Mouse (Mus musculus) embryonic facial prominence, embryonic 10.5 days (tissue): ENCODE data around the gene Amacr. TPM values are rescaled to one million over a fixed set of nuclear protein-coding genes. Genes with fewer than 3 reads are reported as not detected.
A peak's percentile ranks its signal among the peaks of the same experiment; 100 is the strongest.
"Not testable (repeated sequence)": the region's sequence is repeated elsewhere in the genome, so short reads cannot be mapped to it uniquely, and the experiment has no call there.

Source experiments
- DNase-seq: peaks from one replicate; pipeline ENCODE4 v3.0.0-alpha.2; 2017; ENCODE audit warnings: low spot score
- H3K27ac ChIP-seq: fragments of 300-500 bp; sonication (generic); replicated peaks from 2 replicates; pipeline ENCODE4 v1.5.1; 2016; ENCODE audit warnings: mild to moderate bottlenecking
- H3K27me3 ChIP-seq: fragments of 300-500 bp; sonication (generic); replicated peaks from 2 replicates; pipeline ENCODE4 v1.6.1; 2016; ENCODE audit warnings: low read depth, mild to moderate bottlenecking; ENCODE audit not compliant: poor library complexity, severe bottlenecking
- H3K36me3 ChIP-seq: fragments of 300-500 bp; sonication (generic); replicated peaks from 2 replicates; pipeline ENCODE4 v1.6.1; 2016; ENCODE audit warnings: mild to moderate bottlenecking, moderate library complexity
- H3K4me1 ChIP-seq: fragments of 300-500 bp; sonication (generic); 2 replicates; pipeline ENCODE4 v1.6.1; 2016
- H3K4me3 ChIP-seq: fragments of 300-500 bp; sonication (generic); 2 replicates; pipeline ENCODE4 v1.5.1; 2016; ENCODE audit warnings: mild to moderate bottlenecking, moderate library complexity
- H3K9me3 ChIP-seq: fragments of 300-500 bp; sonication (generic); 2 replicates; pipeline ENCODE4 v1.6.1; 2016; ENCODE audit warnings: mild to moderate bottlenecking
- WGBS: fragments of 180-500 bp; shearing (Covaris S2); methylation state at CpG from one replicate; pipeline ENCODE4 v1.1.7; 2016; 5-methylcytosine and 5-hydroxymethylcytosine counted together
- polyA plus RNA-seq: library from polyadenylated mRNA; unstranded; fragments of >200 nt; fragmentation: Nextera tagmentation; extraction: Ambion mirVana; gene quantifications from 2 replicates; pipeline ENCODE4 v1.2.1, GENCODE M21; 2016

Gene Amacr
- polyA plus RNA-seq, 1 experiment from 2014 or later: 14.7 TPM

DNA sequence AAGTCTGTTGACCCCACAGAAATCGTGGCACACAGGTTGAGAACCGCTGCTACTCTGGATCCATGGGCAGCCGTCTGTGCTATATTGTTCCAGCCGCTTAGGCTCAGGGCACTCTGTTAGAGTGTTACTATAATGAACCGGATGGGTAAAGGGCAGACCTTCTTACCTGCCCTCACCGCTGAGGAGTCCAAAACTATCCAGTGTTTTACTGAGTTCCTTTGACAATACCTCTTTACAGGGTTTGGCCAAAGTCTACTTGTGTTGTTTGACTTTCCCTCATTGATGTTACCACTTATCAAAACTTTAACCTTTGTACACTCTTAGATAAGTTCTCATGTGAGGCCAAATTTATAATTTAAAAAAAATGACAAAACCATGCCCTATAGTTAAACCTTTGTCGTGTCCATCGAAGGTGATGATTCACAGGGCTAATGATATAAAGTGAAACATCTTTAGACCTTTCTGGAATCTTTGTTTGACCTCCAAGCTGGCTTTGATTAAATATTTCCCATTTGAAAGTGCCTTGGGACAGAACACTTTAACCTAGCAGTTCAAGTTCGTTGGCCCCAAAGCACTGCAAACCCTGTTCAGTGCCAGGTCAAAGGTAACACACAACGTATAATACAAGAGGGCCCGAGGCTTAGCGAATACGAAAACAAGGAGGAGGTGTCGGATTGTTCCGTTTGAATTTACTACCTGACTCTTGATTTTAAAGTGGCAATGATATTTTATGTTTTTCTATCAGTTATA lies 22.1 kb upstream of the Amacr start:
- H3K4me1 ChIP-seq: no peaks in the 10 kb centered on the region
- no peak overlapping the region for H3K27ac ChIP-seq
- no peaks in the 10 kb centered on the region for H3K27me3 ChIP-seq
- no peaks in the 10 kb centered on the region for H3K36me3 ChIP-seq
- 81% methylated on average over 15 of the region's 15 CpGs for WGBS
- DNase-seq: no peak
- no peaks in the 10 kb centered on the region for H3K9me3 ChIP-seq
- H3K4me3 ChIP-seq: no peak overlapping the region

DNA sequence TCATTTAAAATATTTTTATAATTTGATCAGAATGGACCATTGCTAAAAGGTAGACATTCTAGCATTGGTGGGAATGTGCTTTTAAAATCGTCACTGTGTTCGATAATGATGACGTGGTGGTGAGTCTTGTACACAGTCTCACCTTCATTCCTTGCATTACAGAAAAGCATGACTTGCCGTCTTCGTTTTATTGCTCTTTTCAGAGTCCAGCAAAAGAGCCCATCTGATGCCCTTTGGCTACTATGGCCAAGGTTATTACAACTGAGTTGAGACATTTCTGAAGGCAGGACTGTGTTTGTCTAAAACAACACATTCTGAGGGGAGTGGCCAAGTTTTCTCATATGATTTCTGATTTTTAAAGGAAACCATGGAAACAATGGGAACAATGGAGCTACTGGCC lies 21.3 kb upstream of the Amacr start:
- Histone ChIP-seq H3K4me1 (no peaks in the 10 kb centered on the region), H3K27me3 (no peaks in the 10 kb centered on the region), H3K27ac (no peak overlapping the region), H3K9me3 (no peaks in the 10 kb centered on the region), H3K36me3 (no peaks in the 10 kb centered on the region), H3K4me3 (no peak overlapping the region)
- no peak for DNase-seq
- WGBS: 90% methylated on average over 5 of the region's 5 CpGs

DNA sequence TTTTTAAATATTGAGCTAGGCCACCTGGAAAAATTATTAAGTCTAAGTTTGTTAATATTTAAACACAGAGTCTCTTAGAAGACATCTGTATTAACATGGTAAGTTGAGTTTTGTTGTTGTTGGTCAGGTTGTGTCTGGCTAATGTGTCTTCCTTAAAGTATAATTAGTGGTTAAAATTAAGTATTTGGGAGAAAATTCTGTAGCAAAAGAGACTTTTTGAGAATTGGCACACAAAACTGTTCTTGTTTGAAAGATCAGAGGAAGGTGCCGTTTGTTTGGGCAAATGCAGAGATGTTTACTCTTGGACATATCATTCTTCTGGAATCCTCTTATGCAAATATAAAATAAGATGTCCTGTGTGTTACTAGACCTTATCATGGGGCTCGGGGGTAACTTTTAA lies 19.0 kb upstream of the Amacr start:
- H3K27ac ChIP-seq: no peak overlapping the region
- no peaks in the 10 kb centered on the region for H3K36me3 ChIP-seq
- no peak for DNase-seq
- H3K4me1 ChIP-seq: no peaks in the 10 kb centered on the region
- no peak overlapping the region for H3K4me3 ChIP-seq
- WGBS: 88% methylated on average over 2 of the region's 2 CpGs
- no peaks in the 10 kb centered on the region for H3K27me3 ChIP-seq
- H3K9me3 ChIP-seq: no peaks in the 10 kb centered on the region

GRCm38 (mm10) chr15:10969439-10969838 lies 12.1 kb upstream of the Amacr start:
- no peaks in the 10 kb centered on the region for H3K36me3 ChIP-seq
- no peaks in the 10 kb centered on the region for H3K9me3 ChIP-seq
- H3K4me1 ChIP-seq: no peaks in the 10 kb centered on the region
- WGBS: 75% methylated on average over 3 of the region's 3 CpGs
- no peak overlapping the region for H3K27ac ChIP-seq
- H3K4me3 ChIP-seq: no peak overlapping the region
- no peak for DNase-seq
- no peaks in the 10 kb centered on the region for H3K27me3 ChIP-seq

DNA sequence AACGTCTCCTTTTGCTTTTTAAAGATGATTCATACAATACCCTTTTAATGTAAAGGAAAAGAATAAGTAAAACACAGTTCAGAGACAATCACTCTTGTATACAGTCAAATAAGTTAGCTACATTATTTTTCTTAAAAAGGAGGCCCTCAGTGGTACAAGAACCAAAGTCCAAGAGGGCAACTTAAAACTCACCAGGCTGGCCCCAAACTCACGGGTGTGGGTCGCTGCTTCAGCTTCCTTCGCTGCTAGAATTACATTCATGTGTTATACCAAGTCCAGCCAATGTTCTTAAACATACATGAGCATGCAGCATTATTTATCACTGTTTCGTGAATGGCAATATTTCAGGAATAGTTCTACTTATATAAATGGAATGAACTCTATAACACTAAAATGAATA lies 10.8 kb upstream of the Amacr start:
- Histone ChIP-seq H3K9me3 (no peaks in the 10 kb centered on the region), H3K27me3 (no peaks in the 10 kb centered on the region), H3K36me3 (no peaks in the 10 kb centered on the region), H3K4me1 (no peaks in the 10 kb centered on the region), H3K27ac (no peak overlapping the region), H3K4me3 (no peak overlapping the region)
- DNase-seq: no peak
- WGBS: 88% methylated on average over 5 of the region's 5 CpGs

DNA sequence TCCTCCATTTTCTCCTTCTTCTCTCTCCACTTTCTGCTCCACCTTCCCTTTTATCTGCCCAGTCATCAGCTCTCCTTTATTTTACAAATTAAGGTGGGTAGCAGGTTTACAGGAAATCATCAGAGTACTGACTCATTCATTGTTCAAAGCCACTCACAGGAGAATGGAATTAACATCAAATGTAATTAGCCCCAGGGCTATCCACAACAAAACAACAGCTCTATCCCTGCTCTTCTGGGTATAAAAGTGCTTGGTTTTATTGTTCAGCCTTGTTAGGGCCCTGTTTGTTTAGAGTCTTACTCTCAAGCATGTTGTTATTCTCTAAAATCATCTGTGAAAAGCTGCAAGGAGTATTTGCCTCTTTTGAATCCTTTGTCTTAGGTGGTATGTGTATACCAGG lies 4.4 kb upstream of the Amacr start:
- H3K4me3 ChIP-seq: no peak overlapping the region
- no peaks in the 10 kb centered on the region for H3K36me3 ChIP-seq
- H3K27ac ChIP-seq: no peak overlapping the region
- H3K9me3 ChIP-seq: no peaks in the 10 kb centered on the region
- DNase-seq: no peak
- no peaks in the 10 kb centered on the region for H3K27me3 ChIP-seq
- H3K4me1 ChIP-seq: peaks cover 7% of the 10 kb centered on the region

DNA sequence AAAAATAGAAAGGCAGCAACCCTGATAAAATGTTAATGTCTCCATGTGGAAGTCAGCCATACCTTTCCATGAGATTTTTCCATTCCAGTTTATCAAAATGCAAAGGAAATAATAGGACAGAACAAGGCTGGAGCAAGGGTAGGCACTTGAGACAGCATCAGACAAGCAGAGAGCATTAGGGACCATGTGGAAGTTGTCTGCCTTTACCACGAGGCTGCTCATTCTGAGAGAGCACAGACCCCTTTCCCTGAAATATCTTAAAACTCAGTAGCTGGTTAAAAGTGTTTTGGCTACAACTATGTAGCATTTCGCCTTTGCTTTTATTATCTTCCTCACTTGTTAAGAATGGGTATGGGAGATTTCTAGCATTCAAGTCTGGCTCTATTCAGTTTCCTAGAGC lies 844 bp upstream of the Amacr start:
- no peak for DNase-seq
- no peak overlapping the region for H3K27ac ChIP-seq
- peak overlapping the region; percentile 79; the same call in 1 of the 2 replicates for H3K4me3 ChIP-seq
- H3K36me3 ChIP-seq: no peaks in the 10 kb centered on the region; the same call in 1 of the 2 replicates
- no peaks in the 10 kb centered on the region for H3K9me3 ChIP-seq
- peaks cover 11% of the 10 kb centered on the region for H3K4me1 ChIP-seq
- H3K27me3 ChIP-seq: no peaks in the 10 kb centered on the region
- 75% methylated on average over 2 of the region's 2 CpGs for WGBS

DNA sequence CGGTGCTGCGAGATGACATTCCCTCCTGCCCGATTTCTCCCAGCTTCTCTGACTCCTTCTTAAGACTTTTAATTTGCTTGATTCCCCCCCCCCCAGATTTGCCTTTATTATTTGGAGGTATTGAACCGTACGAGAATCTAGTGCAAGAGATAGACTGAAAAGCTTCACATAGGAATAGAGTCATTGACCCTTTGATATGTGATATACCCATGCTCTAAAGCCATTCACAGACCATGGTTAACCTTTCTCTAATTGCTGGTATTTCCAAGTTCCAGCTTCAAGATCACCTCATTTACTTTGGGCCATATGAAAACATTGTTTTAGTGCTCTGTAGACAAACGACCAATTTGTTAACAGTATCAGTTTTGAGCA lies 494 bp downstream of the Amacr start:
- Histone ChIP-seq H3K9me3 (no peaks in the 10 kb centered on the region), H3K4me1 (peaks cover 11% of the 10 kb centered on the region), H3K36me3 (peaks cover 3% of the 10 kb centered on the region), H3K27ac (peak overlapping the region; percentile 94), H3K4me3 (peak overlapping the region; percentile 79), H3K27me3 (no peaks in the 10 kb centered on the region)
- DNase-seq: no peak
- 8% methylated on average over 6 of the region's 6 CpGs for WGBS

DNA sequence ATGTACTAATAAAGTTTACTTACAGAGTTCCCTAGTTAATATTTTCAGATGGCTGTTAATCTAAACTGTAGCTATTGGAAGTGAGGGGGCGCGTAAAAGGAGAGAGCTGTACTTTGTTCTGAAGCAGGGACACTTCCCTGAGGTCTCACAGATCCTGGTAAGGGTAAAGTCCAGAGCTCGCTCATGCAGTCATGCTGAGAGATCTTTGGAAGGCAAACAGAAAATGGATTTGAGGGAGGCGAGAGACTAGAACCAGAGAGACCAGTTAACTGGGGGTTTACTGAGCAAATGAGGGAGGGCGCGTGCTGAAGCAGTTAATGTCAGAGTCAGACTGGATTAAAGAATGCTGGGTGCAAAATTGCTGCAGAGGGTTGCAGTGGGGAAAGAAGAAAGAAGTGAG lies 4.2 kb downstream of the Amacr start:
- peaks cover 15% of the 10 kb centered on the region for H3K36me3 ChIP-seq
- 80% methylated on average over 6 of the region's 6 CpGs for WGBS
- H3K4me1 ChIP-seq: peaks cover 11% of the 10 kb centered on the region
- H3K4me3 ChIP-seq: no peak overlapping the region
- no peaks in the 10 kb centered on the region for H3K9me3 ChIP-seq
- no peaks in the 10 kb centered on the region for H3K27me3 ChIP-seq
- H3K27ac ChIP-seq: no peak overlapping the region
- no peak for DNase-seq

DNA sequence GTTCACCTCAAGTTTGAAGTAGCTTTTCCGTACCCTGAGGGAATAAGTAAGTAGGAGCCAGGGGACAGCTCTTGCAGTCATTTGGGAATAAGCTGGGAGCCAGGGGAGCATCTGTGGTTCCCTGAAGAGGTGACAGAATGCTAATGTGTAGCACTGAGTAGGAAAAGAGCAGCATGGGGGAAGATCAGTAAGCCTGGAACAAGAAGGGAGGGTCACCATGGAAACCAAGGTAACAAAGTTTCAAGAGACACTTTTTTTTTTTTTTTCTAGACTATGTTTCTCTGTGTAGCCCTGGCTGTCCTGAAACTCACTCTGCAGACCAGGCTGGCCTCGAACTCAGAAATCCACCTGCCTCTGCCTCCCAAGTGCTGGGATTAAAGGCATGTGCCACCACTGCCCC lies 4.9 kb downstream of the Amacr start:
- 77% methylated on average over 2 of the region's 2 CpGs for WGBS
- H3K27me3 ChIP-seq, DNase-seq, H3K9me3 ChIP-seq, H3K27ac ChIP-seq, H3K4me1 ChIP-seq, H3K4me3 ChIP-seq: not testable (repeated sequence)
- H3K36me3 ChIP-seq: peaks cover 15% of the 10 kb centered on the region

DNA sequence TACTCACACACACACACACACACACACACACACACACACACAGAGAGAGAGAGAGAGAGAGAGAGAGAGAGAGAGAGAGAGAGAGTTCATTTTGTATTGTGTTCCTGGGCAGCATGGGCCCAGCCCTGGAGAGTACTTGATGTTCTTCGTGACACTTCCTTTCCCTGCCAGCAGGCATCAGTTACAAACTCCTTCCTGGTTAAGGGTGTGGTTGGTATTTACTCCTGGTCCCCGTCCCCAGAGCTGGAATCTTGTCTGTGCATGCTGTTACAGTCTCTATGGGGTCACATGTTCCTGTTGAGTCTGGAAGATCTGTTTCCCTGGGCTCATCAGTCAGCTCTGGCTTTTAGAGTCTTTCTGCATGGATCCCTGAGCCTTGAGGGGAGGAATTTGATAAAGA lies 8.9 kb downstream of the Amacr start:
- H3K27me3 ChIP-seq: no peaks in the 10 kb centered on the region
- H3K4me3 ChIP-seq: no peak overlapping the region
- H3K9me3 ChIP-seq: no peaks in the 10 kb centered on the region
- H3K36me3 ChIP-seq: peaks cover 21% of the 10 kb centered on the region
- no peak overlapping the region for H3K27ac ChIP-seq
- no peaks in the 10 kb centered on the region for H3K4me1 ChIP-seq
- DNase-seq: no peak
- 48% methylated on average over 2 of the region's 2 CpGs for WGBS

- WGBS: 93% methylated on average over 1 of the region's 1 CpGs
- H3K36me3 ChIP-seq: peaks cover 26% of the 10 kb centered on the region
- H3K27me3 ChIP-seq: no peaks in the 10 kb centered on the region
- H3K9me3 ChIP-seq: no peaks in the 10 kb centered on the region
- no peak overlapping the region for H3K4me3 ChIP-seq
- H3K27ac ChIP-seq: no peak overlapping the region
- DNase-seq: no peak
- H3K4me1 ChIP-seq: no peaks in the 10 kb centered on the region
These were observed 10.0 kb downstream of the Amacr start for GRCm38 (mm10) chr15:10991566-10991965.

- no peaks in the 10 kb centered on the region for H3K27me3 ChIP-seq
- WGBS: 52% methylated on average over 5 of the region's 5 CpGs
- H3K27ac ChIP-seq: no peak overlapping the region
- no peak for DNase-seq
- no peaks in the 10 kb centered on the region for H3K4me1 ChIP-seq
- H3K36me3 ChIP-seq: peaks cover 10% of the 10 kb centered on the region
- H3K9me3 ChIP-seq: no peaks in the 10 kb centered on the region
- no peak overlapping the region for H3K4me3 ChIP-seq
These were observed 18.3 kb downstream of the Amacr start for GRCm38 (mm10) chr15:10999832-11000231.
